Mouse (Mus musculus): ENCODE measurements around the gene Uba2. TPM values are rescaled to one million over a fixed set of nuclear protein-coding genes. Genes with fewer than 3 reads are reported as not detected.
"Not testable (repeated sequence)": the region's sequence is repeated elsewhere in the genome, so short reads cannot be mapped to it uniquely, and the experiment has no call there.

Gene Uba2
- polyA plus RNA-seq, 1 experiment from 2014 or later, result 94.6 TPM

DNA sequence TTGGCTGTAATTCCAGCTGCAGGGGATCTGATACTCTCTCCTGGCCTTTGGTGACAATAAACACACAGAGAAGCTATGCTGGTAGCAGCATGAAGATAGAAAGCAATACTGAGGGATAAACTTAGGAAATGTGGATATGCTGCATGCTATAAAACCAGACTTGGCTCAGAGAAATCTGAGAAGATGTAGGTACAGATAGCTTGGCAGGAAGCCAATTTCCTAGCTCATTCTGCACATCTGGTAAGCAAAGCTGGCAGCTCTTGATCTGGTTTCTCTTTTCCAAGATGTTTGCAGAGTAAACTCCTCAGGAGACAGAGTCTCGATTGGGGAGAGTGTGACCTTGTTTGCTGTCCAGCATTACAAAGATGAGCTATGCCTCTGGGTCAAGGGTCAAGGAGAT is 48.8 kb downstream of the Uba2 start:
- not testable (repeated sequence) for H3K4me2 ChIP-seq (ENCODE audit: low read length); H3K9me3 ChIP-seq (ENCODE audit: control insufficient read depth, low read length); H3K4me1 ChIP-seq (ENCODE audit: control insufficient read depth in 2 of 2, insufficient read depth in 2 of 2, low read length in 2 of 2); H3K27me3 ChIP-seq (ENCODE audit: control insufficient read depth, insufficient read depth, low read length); H3K27ac ChIP-seq (replicated peaks in 1 of 2; ENCODE audit: control insufficient read depth in 1 of 2, insufficient read depth in 1 of 2, low read depth in 2 of 2, low read length in 2 of 2); H3K4me3 ChIP-seq (ENCODE audit: control insufficient read depth in 1 of 2, insufficient read depth in 1 of 2, low read depth in 1 of 2, low read length in 2 of 2); ATAC-seq (ENCODE audit: insufficient number of reproducible peaks, insufficient read depth, low FRiP score, low read depth); H3K9ac ChIP-seq (ENCODE audit: low read length)
- WGBS, result 60% methylated on average over 1 of the region's 1 CpGs
- peaks cover 45% of the 10 kb centered on the region for H3K36me3 ChIP-seq (ENCODE audit: control insufficient read depth, insufficient read depth, low read length)

DNA sequence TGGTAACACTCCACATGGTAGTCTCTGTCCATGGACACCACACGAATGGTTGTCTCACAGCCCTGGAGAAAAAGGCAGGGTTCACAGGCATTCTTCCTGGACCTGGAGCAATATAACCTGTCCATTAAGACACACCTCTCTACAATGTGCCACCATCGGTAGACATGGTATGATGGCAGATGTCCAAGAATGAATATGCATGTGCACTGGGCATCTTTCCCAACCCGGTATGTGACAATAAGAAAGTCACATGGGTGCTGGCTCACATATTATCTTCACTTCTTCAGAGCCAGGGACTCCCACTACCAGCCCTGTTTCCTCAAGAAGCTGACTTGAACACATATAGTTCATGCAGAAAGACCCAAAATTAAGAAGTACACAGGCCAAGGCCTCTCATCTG is 52.8 kb downstream of the Uba2 start:
- no peak overlapping the region for H3K9ac ChIP-seq (ENCODE audit: low read length)
- peaks cover 73% of the 10 kb centered on the region for H3K36me3 ChIP-seq (ENCODE audit: control insufficient read depth, insufficient read depth, low read length)
- no peak overlapping the region for H3K27ac ChIP-seq (replicated peaks in 1 of 2; ENCODE audit: control insufficient read depth in 1 of 2, insufficient read depth in 1 of 2, low read depth in 2 of 2, low read length in 2 of 2)
- H3K27me3 ChIP-seq (ENCODE audit: control insufficient read depth, insufficient read depth, low read length), result no peaks in the 10 kb centered on the region
- H3K4me1 ChIP-seq (ENCODE audit: control insufficient read depth in 2 of 2, insufficient read depth in 2 of 2, low read length in 2 of 2), result no peaks in the 10 kb centered on the region
- no peak overlapping the region for H3K4me2 ChIP-seq (ENCODE audit: low read length)
- 71% methylated on average over 3 of the region's 3 CpGs for WGBS
- no peak for ATAC-seq (ENCODE audit: insufficient number of reproducible peaks, insufficient read depth, low FRiP score, low read depth)
- H3K4me3 ChIP-seq (ENCODE audit: control insufficient read depth in 1 of 2, insufficient read depth in 1 of 2, low read depth in 1 of 2, low read length in 2 of 2), result no peak overlapping the region
- H3K9me3 ChIP-seq (ENCODE audit: control insufficient read depth, low read length), result no peaks in the 10 kb centered on the region

DNA sequence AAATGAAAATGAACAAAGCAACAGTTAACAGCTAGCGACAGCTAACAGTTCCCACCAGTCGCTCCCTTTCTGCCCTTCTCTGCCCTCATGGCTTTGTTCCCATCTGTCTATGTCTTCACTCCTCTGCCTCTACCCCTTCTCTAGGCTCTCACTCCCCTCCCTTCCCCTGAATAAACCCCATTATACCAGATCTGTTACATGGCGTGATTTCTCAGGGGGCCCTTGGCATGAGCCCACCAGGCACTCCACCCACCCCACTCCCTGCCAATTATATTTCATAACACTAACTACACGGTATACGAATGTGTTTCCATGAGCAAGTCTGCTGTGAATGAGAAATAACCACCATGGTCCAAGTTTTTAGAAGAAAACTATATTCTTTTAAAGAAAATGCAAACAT is 60.2 kb downstream of the Uba2 start:
- Histone ChIP-seq H3K27me3 (ENCODE audit: control insufficient read depth, insufficient read depth, low read length) (no peaks in the 10 kb centered on the region), H3K36me3 (ENCODE audit: control insufficient read depth, insufficient read depth, low read length) (peaks cover 44% of the 10 kb centered on the region), H3K4me3 (ENCODE audit: control insufficient read depth in 1 of 2, insufficient read depth in 1 of 2, low read depth in 1 of 2, low read length in 2 of 2) (no peak overlapping the region), H3K9me3 (ENCODE audit: control insufficient read depth, low read length) (no peaks in the 10 kb centered on the region), H3K4me2 (ENCODE audit: low read length) (no peak overlapping the region), H3K9ac (ENCODE audit: low read length) (no peak overlapping the region), H3K27ac (replicated peaks in 1 of 2; ENCODE audit: control insufficient read depth in 1 of 2, insufficient read depth in 1 of 2, low read depth in 2 of 2, low read length in 2 of 2) (no peak overlapping the region), H3K4me1 (ENCODE audit: control insufficient read depth in 2 of 2, insufficient read depth in 2 of 2, low read length in 2 of 2) (no peaks in the 10 kb centered on the region)
- no peak for ATAC-seq (ENCODE audit: insufficient number of reproducible peaks, insufficient read depth, low FRiP score, low read depth)
- WGBS, result 79% methylated on average over 5 of the region's 5 CpGs

DNA sequence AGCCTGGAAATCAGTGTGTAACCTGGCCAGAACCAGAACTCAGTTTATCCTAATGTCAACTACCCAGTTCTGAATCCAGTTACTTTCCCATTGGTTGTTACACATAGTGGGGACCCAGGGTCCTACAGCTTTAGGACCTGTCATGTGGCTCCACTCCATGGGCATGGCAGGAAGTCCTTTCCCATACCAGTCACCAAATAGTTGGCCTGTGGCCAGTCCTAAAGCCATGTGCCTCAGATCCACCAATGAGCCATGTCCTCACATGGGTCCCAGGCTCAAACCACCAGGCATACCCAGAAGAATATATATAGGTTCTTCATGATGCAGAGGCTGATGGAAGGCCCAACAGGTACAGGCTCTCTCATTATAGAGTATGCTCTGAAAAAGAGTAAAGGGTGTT is 68.1 kb downstream of the Uba2 start:
- no peaks in the 10 kb centered on the region for H3K36me3 ChIP-seq (ENCODE audit: control insufficient read depth, insufficient read depth, low read length)
- no peaks in the 10 kb centered on the region for H3K27me3 ChIP-seq (ENCODE audit: control insufficient read depth, insufficient read depth, low read length)
- no peak overlapping the region for H3K27ac ChIP-seq (replicated peaks in 1 of 2; ENCODE audit: control insufficient read depth in 1 of 2, insufficient read depth in 1 of 2, low read depth in 2 of 2, low read length in 2 of 2)
- no peak for ATAC-seq (ENCODE audit: insufficient number of reproducible peaks, insufficient read depth, low FRiP score, low read depth)
- H3K9me3 ChIP-seq (ENCODE audit: control insufficient read depth, low read length), result peaks cover 4% of the 10 kb centered on the region
- H3K4me3 ChIP-seq (ENCODE audit: control insufficient read depth in 1 of 2, insufficient read depth in 1 of 2, low read depth in 1 of 2, low read length in 2 of 2), result no peak overlapping the region
- no peak overlapping the region for H3K4me2 ChIP-seq (ENCODE audit: low read length)
- H3K9ac ChIP-seq (ENCODE audit: low read length), result no peak overlapping the region
- H3K4me1 ChIP-seq (ENCODE audit: control insufficient read depth in 2 of 2, insufficient read depth in 2 of 2, low read length in 2 of 2), result no peaks in the 10 kb centered on the region

DNA sequence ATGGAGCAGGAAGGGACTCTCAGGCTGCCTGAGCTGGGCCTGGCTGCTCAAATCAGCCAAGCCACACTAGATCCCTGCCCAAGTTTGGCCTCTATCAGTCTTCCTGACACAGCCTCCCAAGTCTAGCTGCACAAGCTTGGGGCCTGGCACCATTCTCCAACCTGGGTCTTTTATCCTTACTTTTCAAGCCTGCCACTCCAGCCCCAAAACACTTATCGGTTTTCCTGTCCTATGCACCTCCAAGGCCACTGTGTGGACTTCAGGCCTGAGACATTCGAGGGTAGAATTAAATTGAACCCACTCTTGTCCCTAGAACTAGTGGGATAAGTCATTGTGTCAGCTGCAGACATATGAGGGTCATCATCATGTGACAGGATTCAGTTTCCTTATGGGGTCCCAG is 69.4 kb downstream of the Uba2 start:
- ATAC-seq (ENCODE audit: insufficient number of reproducible peaks, insufficient read depth, low FRiP score, low read depth), result no peak
- Histone ChIP-seq H3K4me2 (ENCODE audit: low read length) (no peak overlapping the region), H3K27me3 (ENCODE audit: control insufficient read depth, insufficient read depth, low read length) (no peaks in the 10 kb centered on the region), H3K9ac (ENCODE audit: low read length) (no peak overlapping the region), H3K4me3 (ENCODE audit: control insufficient read depth in 1 of 2, insufficient read depth in 1 of 2, low read depth in 1 of 2, low read length in 2 of 2) (no peak overlapping the region), H3K27ac (replicated peaks in 1 of 2; ENCODE audit: control insufficient read depth in 1 of 2, insufficient read depth in 1 of 2, low read depth in 2 of 2, low read length in 2 of 2) (no peak overlapping the region), H3K4me1 (ENCODE audit: control insufficient read depth in 2 of 2, insufficient read depth in 2 of 2, low read length in 2 of 2) (no peaks in the 10 kb centered on the region), H3K9me3 (ENCODE audit: control insufficient read depth, low read length) (peaks cover 4% of the 10 kb centered on the region), H3K36me3 (ENCODE audit: control insufficient read depth, insufficient read depth, low read length) (no peaks in the 10 kb centered on the region)
- 82% methylated on average over 2 of the region's 2 CpGs for WGBS

DNA sequence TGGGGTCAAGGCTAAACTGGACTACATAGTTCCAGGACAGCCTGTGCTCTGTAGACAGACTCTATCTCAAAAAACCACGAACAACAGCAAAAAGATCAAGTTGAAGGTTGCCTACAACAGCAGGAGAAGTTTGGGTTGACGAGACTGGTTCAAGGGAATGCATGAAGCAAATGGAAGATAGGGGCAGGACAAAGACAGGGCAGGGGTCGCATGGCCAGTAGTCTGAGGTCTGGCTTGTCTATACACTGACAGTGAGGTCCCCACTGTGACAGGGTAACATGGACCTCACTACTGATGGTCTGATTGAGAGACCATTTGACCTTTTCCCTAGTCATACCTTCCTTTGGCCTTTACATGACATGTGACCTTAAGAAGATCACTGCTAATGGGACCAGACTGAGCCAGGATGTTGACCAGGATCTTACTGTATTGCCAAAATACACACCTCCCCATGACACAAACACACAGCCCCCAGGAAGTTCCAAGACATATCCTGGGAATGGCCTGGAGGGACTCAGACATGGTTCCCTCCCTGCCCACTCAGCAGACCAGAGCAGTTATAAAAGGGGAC is 74.4 kb downstream of the Uba2 start, which contains the start of gene Scgb1b30:
TSS of gene Scgb1b30 (plus strand) at position 521 of the 571 bp plus-strand sequence.
- no peak within 1 kb of the TSS for H3K9ac ChIP-seq (ENCODE audit: low read length)
- H3K27me3 ChIP-seq (ENCODE audit: control insufficient read depth, insufficient read depth, low read length), result no peaks in the 10 kb centered on the region
- H3K4me2 ChIP-seq (ENCODE audit: low read length), result no peak within 1 kb of the TSS
- 75% methylated on average over 3 of the region's 3 CpGs for WGBS
- peaks cover 7% of the 10 kb centered on the region for H3K9me3 ChIP-seq (ENCODE audit: control insufficient read depth, low read length)
- no peaks in the 10 kb centered on the region for H3K4me1 ChIP-seq (ENCODE audit: control insufficient read depth in 2 of 2, insufficient read depth in 2 of 2, low read length in 2 of 2)
- no peak within 1 kb of the TSS for H3K27ac ChIP-seq (replicated peaks in 1 of 2; ENCODE audit: control insufficient read depth in 1 of 2, insufficient read depth in 1 of 2, low read depth in 2 of 2, low read length in 2 of 2)
- ATAC-seq (ENCODE audit: insufficient number of reproducible peaks, insufficient read depth, low FRiP score, low read depth), result no peak
- no peaks in the 10 kb centered on the region for H3K36me3 ChIP-seq (ENCODE audit: control insufficient read depth, insufficient read depth, low read length)
- H3K4me3 ChIP-seq (ENCODE audit: control insufficient read depth in 1 of 2, insufficient read depth in 1 of 2, low read depth in 1 of 2, low read length in 2 of 2), result no peak within 1 kb of the TSS

Other genes starting within 250 kb of the Uba2 start
- not detected in 2 replicates for gene Scgb2b26, start 224.6 kb downstream of the Uba2 start, polyA plus RNA-seq (2014; fragmentation: Nextera tagmentation; extraction: Ambion mirVana)
- not detected in 2 replicates for gene Scgb2b27, start 155.7 kb downstream of the Uba2 start, polyA plus RNA-seq (2014; fragmentation: Nextera tagmentation; extraction: Ambion mirVana)
- not detected in 2 replicates for gene Scgb1b27, start 148.1 kb downstream of the Uba2 start, polyA plus RNA-seq (2014; fragmentation: Nextera tagmentation; extraction: Ambion mirVana)
- gene Scgb1b30, start 74.2 kb downstream of the Uba2 start, polyA plus RNA-seq (2014; fragmentation: Nextera tagmentation; extraction: Ambion mirVana), result not detected in 2 replicates
- 6.6 and 7.6 TPM in 2 replicates for gene Wtip, start 36.3 kb downstream of the Uba2 start, polyA plus RNA-seq (2014; fragmentation: Nextera tagmentation; extraction: Ambion mirVana)
- 52.3 and 54.3 TPM in 2 replicates for gene Pdcd2l, start 27.1 kb upstream of the Uba2 start, polyA plus RNA-seq (2014; fragmentation: Nextera tagmentation; extraction: Ambion mirVana)
- 834 and 845 TPM in 2 replicates for gene Gpi1, start 60.7 kb upstream of the Uba2 start, polyA plus RNA-seq (2014; fragmentation: Nextera tagmentation; extraction: Ambion mirVana)
- gene Gm6096, start 81.4 kb upstream of the Uba2 start, polyA plus RNA-seq (2014; fragmentation: Nextera tagmentation; extraction: Ambion mirVana), result 0.62 TPM in 1 of 2 replicates, not detected in the other
- gene 4931406P16Rik, start 144.0 kb upstream of the Uba2 start, polyA plus RNA-seq (2014; fragmentation: Nextera tagmentation; extraction: Ambion mirVana), result 40.5 and 44.9 TPM in 2 replicates
- gene Lsm14a, start 223.7 kb upstream of the Uba2 start, polyA plus RNA-seq (2014; fragmentation: Nextera tagmentation; extraction: Ambion mirVana), result 32.4 and 40.0 TPM in 2 replicates

Data from heart, embryonic 14.5 days (tissue).